Mouse (Mus musculus) hindbrain, embryonic 14.5 days (tissue): ENCODE data around the gene Metap2. TPM values are rescaled to one million over a fixed set of nuclear protein-coding genes. Genes with fewer than 3 reads are reported as not detected.
"Not testable (repeated sequence)": the region's sequence is repeated elsewhere in the genome, so short reads cannot be mapped to it uniquely, and the experiment has no call there.

ENCODE experiments used
- ATAC-seq: fragments of 200-750 bp; cut with Nextera tagmentation; 2 replicates; pipeline ENCODE4 v1.8.0; 2017; ENCODE audit warnings: moderate number of reproducible peaks, mild to moderate bottlenecking, moderate TSS enrichment, moderate library complexity; ENCODE audit not compliant: low FRiP score
- DNase-seq: peaks from one replicate; pipeline ENCODE4 v3.0.0-alpha.2; 2015; ENCODE audit warnings: low spot score
- H3K27ac ChIP-seq: fragments of 300-500 bp; sonication (generic); 2 replicates; pipeline ENCODE4 v1.5.1; 2014; ENCODE audit warnings: mild to moderate bottlenecking, moderate library complexity
- H3K27me3 ChIP-seq: fragments of 300-500 bp; sonication (generic); 2 replicates; pipeline ENCODE4 v1.6.1; 2014; ENCODE audit warnings: mild to moderate bottlenecking, low read length, mixed read lengths; ENCODE audit not compliant: control insufficient read depth, insufficient read depth
- H3K36me3 ChIP-seq: fragments of 300-500 bp; sonication (generic); replicated peaks from 2 replicates; pipeline ENCODE4 v1.6.1; 2014; ENCODE audit not compliant: control insufficient read depth, insufficient read depth
- H3K4me1 ChIP-seq: fragments of 300-500 bp; sonication (generic); replicated peaks from 2 replicates; pipeline ENCODE4 v1.6.1; 2014; ENCODE audit warnings: antibody characterized with exemption, low read length, mixed read lengths; ENCODE audit not compliant: control insufficient read depth, insufficient read depth
- H3K4me2 ChIP-seq: fragments of 300-500 bp; sonication (generic); replicated peaks from 2 replicates; pipeline ENCODE4 v1.6.1; 2014; ENCODE audit warnings: mild to moderate bottlenecking, moderate library complexity
- H3K4me3 ChIP-seq: fragments of 300-500 bp; sonication (generic); replicated peaks from 2 replicates; pipeline ENCODE4 v1.5.1; 2014; ENCODE audit warnings: mild to moderate bottlenecking, low read length
- H3K9ac ChIP-seq: fragments of 300-500 bp; sonication (generic); 2 replicates; pipeline ENCODE4 v1.6.1; 2014
- H3K9me3 ChIP-seq: fragments of 300-500 bp; sonication (generic); 2 replicates; pipeline ENCODE4 v1.6.1; 2016; ENCODE audit warnings: low read length; ENCODE audit not compliant: control insufficient read depth
- WGBS: fragments of 180-500 bp; shearing (Covaris S2); extraction: QIAGEN DNeasy Blood & Tissue Kit; methylation state at CpG from one replicate; pipeline ENCODE4 v1.1.7; 2014; 5-methylcytosine and 5-hydroxymethylcytosine counted together
- polyA plus RNA-seq: library from polyadenylated mRNA; unstranded; fragments of >200 nt; fragmentation: Nextera tagmentation; extraction: Ambion mirVana; gene quantifications from 2 replicates; pipeline ENCODE4 v1.2.1, GENCODE M21; 2014

Gene Metap2
- polyA plus RNA-seq, 1 experiment from 2014 or later = 161 TPM

- H3K4me3 ChIP-seq = no peak overlapping the region
- no peak overlapping the region for H3K9ac ChIP-seq
- peak; percentile 84 for DNase-seq
- WGBS = 42% methylated on average over 7 of the region's 7 CpGs
- no peak overlapping the region for H3K27ac ChIP-seq
- no peak overlapping the region for H3K4me2 ChIP-seq
- H3K27me3 ChIP-seq = peaks cover 4% of the 10 kb centered on the region
- no peaks in the 10 kb centered on the region for H3K9me3 ChIP-seq
- no peaks in the 10 kb centered on the region for H3K4me1 ChIP-seq
- no peaks in the 10 kb centered on the region for H3K36me3 ChIP-seq
- no peak for ATAC-seq
These were observed 78.2 kb downstream of the Metap2 start for GRCm38 (mm10) chr10:93818661-93819060.

GRCm38 (mm10) chr10:93813755-93814154 is 83.1 kb downstream of the Metap2 start:
- H3K4me2 ChIP-seq = no peak overlapping the region
- H3K4me1 ChIP-seq = no peaks in the 10 kb centered on the region
- no peaks in the 10 kb centered on the region for H3K9me3 ChIP-seq
- H3K36me3 ChIP-seq = no peaks in the 10 kb centered on the region
- H3K4me3 ChIP-seq = no peak overlapping the region
- no peaks in the 10 kb centered on the region; the same call in 1 of the 2 replicates for H3K27me3 ChIP-seq
- no peak overlapping the region for H3K9ac ChIP-seq
- DNase-seq = peak; percentile 48
- H3K27ac ChIP-seq = no peak overlapping the region
- WGBS = 48% methylated on average over 10 of the region's 10 CpGs
- no peak for ATAC-seq

- Histone ChIP-seq H3K36me3 (no peaks in the 10 kb centered on the region), H3K9ac (no peak overlapping the region), H3K4me3 (no peak overlapping the region), H3K27me3 (no peaks in the 10 kb centered on the region), H3K4me1 (no peaks in the 10 kb centered on the region), H3K4me2 (peak overlapping the region; percentile 30), H3K9me3 (no peaks in the 10 kb centered on the region), H3K27ac (no peak overlapping the region)
- 12% methylated on average over 10 of the region's 10 CpGs for WGBS
- DNase-seq (peak; percentile 85), ATAC-seq (no peak; the same call in 1 of the 2 replicates)
These were observed 84.0 kb downstream of the Metap2 start for GRCm38 (mm10) chr10:93812774-93813415.

- DNase-seq (no peak), ATAC-seq (no peak)
- Histone ChIP-seq H3K27ac (no peak overlapping the region), H3K27me3 (no peaks in the 10 kb centered on the region), H3K9me3 (no peaks in the 10 kb centered on the region), H3K4me2 (no peak overlapping the region), H3K9ac (no peak overlapping the region), H3K36me3 (no peaks in the 10 kb centered on the region), H3K4me3 (no peak overlapping the region), H3K4me1 (no peaks in the 10 kb centered on the region)
- 90% methylated on average over 7 of the region's 7 CpGs for WGBS
These were observed 84.8 kb downstream of the Metap2 start for GRCm38 (mm10) chr10:93812098-93812497.

GRCm38 (mm10) chr10:93810590-93811185 is 86.2 kb downstream of the Metap2 start:
- Histone ChIP-seq H3K4me2 (no peak overlapping the region), H3K4me1 (no peaks in the 10 kb centered on the region), H3K27me3 (no peaks in the 10 kb centered on the region), H3K4me3 (no peak overlapping the region), H3K9me3 (no peaks in the 10 kb centered on the region), H3K27ac (no peak overlapping the region), H3K9ac (no peak overlapping the region), H3K36me3 (no peaks in the 10 kb centered on the region)
- DNase-seq (no peak), ATAC-seq (no peak)
- WGBS = 27% methylated on average over 7 of the region's 7 CpGs

- H3K4me1 ChIP-seq, ATAC-seq, H3K27me3 ChIP-seq, H3K4me3 ChIP-seq, H3K27ac ChIP-seq, H3K9ac ChIP-seq, H3K9me3 ChIP-seq, H3K4me2 ChIP-seq, H3K36me3 ChIP-seq, DNase-seq: not testable (repeated sequence)
- WGBS = 95% methylated on average over 8 of the region's 8 CpGs
These were observed 87.5 kb downstream of the Metap2 start for GRCm38 (mm10) chr10:93809438-93809837.

Other genes starting within 250 kb of the Metap2 start
- gene Usp44, start 65.5 kb downstream of the Metap2 start, polyA plus RNA-seq = 0.17 and 0.34 TPM in 2 replicates
- gene Vezt, start 138.7 kb upstream of the Metap2 start, polyA plus RNA-seq = 56.5 and 62.5 TPM in 2 replicates
- 3.2 and 3.6 TPM in 2 replicates for gene Fgd6, start 138.9 kb upstream of the Metap2 start, polyA plus RNA-seq